In genomic region chr1:87312681-87313080, GRCm38 (mm10) we compare ENCODE assay signal across 24 mouse cellular contexts. TPM values are rescaled to one million over a fixed set of nuclear protein-coding genes. Genes with fewer than 3 reads are reported as not detected.
DNase-seq lines count a peak whose midpoint lies in the region; ATAC-seq and TF ChIP-seq lines count a peak whose summit lies in the region.
"Had no signal": no experiment of that assay in that cellular context is flagged by ENCODE, and none has a peak within 500 bp of the region (broad histone marks: within the 10 kb centered on the region; RNA-seq: fewer than 3 reads in every experiment).

No protein-coding gene starts in this region.

- no peaks in the 10 kb centered on the region for H3K4me1 ChIP-seq in midbrain, embryonic 11.5 days (ENCODE audit: control insufficient read depth, insufficient read depth, low read length)
- H3K4me1 ChIP-seq in midbrain, embryonic 15.5 days = no peaks in the 10 kb centered on the region
- H3K4me1 ChIP-seq in ES-Bruce4 (ENCODE audit: control insufficient read depth, insufficient read depth, low read length) = peaks cover 8% of the 10 kb centered on the region
- no peaks in the 10 kb centered on the region for H3K4me1 ChIP-seq in cerebellum, adult 2 months (ENCODE audit: control insufficient read depth, insufficient read depth, low read length)
- H3K4me1 ChIP-seq: forebrain, embryonic 10.5 days; forebrain, embryonic 12.5 days had no signal

- no peak overlapping the region for H3K4me2 ChIP-seq in midbrain, embryonic 11.5 days
- H3K4me2 ChIP-seq in midbrain, embryonic 15.5 days = no peak overlapping the region
- H3K4me2 ChIP-seq: embryonic facial prominence, embryonic 13.5 days; embryonic facial prominence, embryonic 15.5 days; forebrain, embryonic 12.5 days had no signal

- peak; percentile 69 for DNase-seq in midbrain, embryonic 11.5 days (ENCODE audit: low spot score, missing footprints)
- no peak for DNase-seq in retina, embryonic 14.5 days (ENCODE audit: low spot score)
- DNase-seq in cerebellum, adult 2 months = no peak
- DNase-seq: adrenal gland, adult 8-10 months; adrenal gland, postnatal 14 days; adrenal gland, postnatal 36 days; cerebellum, adult 11-12 months; cerebellum, adult 8-10 months; cerebellum, adult 9-11 months; cerebellum, postnatal 14 days; cerebellum, postnatal 36 days; embryo, embryonic 11 days had no signal

- H3K36me3 ChIP-seq in midbrain, embryonic 11.5 days (ENCODE audit: control insufficient read depth, insufficient read depth, low read length) = no peaks in the 10 kb centered on the region
- H3K36me3 ChIP-seq in midbrain, embryonic 15.5 days (replicated peaks) = no peaks in the 10 kb centered on the region
- H3K36me3 ChIP-seq in ES-Bruce4 (ENCODE audit: control insufficient read depth, insufficient read depth, low read length, poor library complexity, severe bottlenecking) = no peaks in the 10 kb centered on the region
- H3K36me3 ChIP-seq: embryonic facial prominence, embryonic 13.5 days; embryonic facial prominence, embryonic 15.5 days; forebrain, embryonic 10.5 days; forebrain, embryonic 12.5 days; G1E had no signal

- TF ChIP-seq POLR2A in ES-Bruce4 (IDR thresholded peaks at IDR 0.05; ENCODE audit: insufficient read depth, low read length) = no peak
- no peak for TF ChIP-seq POLR2A in cerebellum, adult 2 months (IDR thresholded peaks at IDR 0.05; ENCODE audit: borderline replicate concordance, insufficient read depth, low read length)

- no peak for TF ChIP-seq CTCF in ES-Bruce4 (IDR thresholded peaks at IDR 0.05; ENCODE audit: low read depth, low read length)
- no peak for TF ChIP-seq CTCF in cerebellum, adult 2 months (IDR thresholded peaks at IDR 0.05; ENCODE audit: borderline replicate concordance, insufficient read depth, low read depth, low read length)

- no peaks in the 10 kb centered on the region for H3K9me3 ChIP-seq in midbrain, embryonic 11.5 days (ENCODE audit: control insufficient read depth, low read length)
- H3K9me3 ChIP-seq in midbrain, embryonic 15.5 days = no peaks in the 10 kb centered on the region
- no peaks in the 10 kb centered on the region for H3K9me3 ChIP-seq in ES-Bruce4 (replicated peaks; ENCODE audit: control insufficient read depth, insufficient read depth, low read length, poor library complexity, severe bottlenecking)
- H3K9me3 ChIP-seq: embryonic facial prominence, embryonic 13.5 days; embryonic facial prominence, embryonic 15.5 days; forebrain, embryonic 10.5 days; forebrain, embryonic 12.5 days; G1E had no signal

- no peak for TF ChIP-seq EP300 in ES-Bruce4 (IDR thresholded peaks at IDR 0.05; ENCODE audit: insufficient read depth, low read depth, low read length)

- no peak overlapping the region for H3K4me3 ChIP-seq in midbrain, embryonic 11.5 days (ENCODE audit: low read depth, low read length)
- H3K4me3 ChIP-seq in midbrain, embryonic 15.5 days = no peak overlapping the region
- no peak overlapping the region for H3K4me3 ChIP-seq in ES-Bruce4 (ENCODE audit: low read depth, low read length)
- no peak overlapping the region for H3K4me3 ChIP-seq in cerebellum, adult 2 months (replicated peaks; ENCODE audit: insufficient read depth, low read depth, low read length)
- H3K4me3 ChIP-seq: embryonic facial prominence, embryonic 13.5 days; embryonic facial prominence, embryonic 15.5 days; erythroblast, embryonic 14.5 days; forebrain, embryonic 10.5 days; forebrain, embryonic 12.5 days had no signal

- H3K9ac ChIP-seq in midbrain, embryonic 11.5 days (ENCODE audit: low read length) = no peak overlapping the region
- no peak overlapping the region for H3K9ac ChIP-seq in midbrain, embryonic 15.5 days
- H3K9ac ChIP-seq in ES-Bruce4 (ENCODE audit: low read depth, poor library complexity, severe bottlenecking) = no peak overlapping the region
- H3K9ac ChIP-seq: embryonic facial prominence, embryonic 13.5 days; embryonic facial prominence, embryonic 15.5 days; forebrain, embryonic 12.5 days had no signal

- no peak for ATAC-seq in midbrain, embryonic 11.5 days (ENCODE audit: low FRiP score)
- no peak for ATAC-seq in midbrain, embryonic 15.5 days (replicated peaks)
- ATAC-seq: activated CD4-positive, CD25-positive, alpha-beta regulatory T cell, adult 4 months; forebrain, embryonic 14.5 days; forebrain, embryonic 16.5 days; Patski had no signal

- H3K27ac ChIP-seq in midbrain, embryonic 11.5 days (ENCODE audit: low read depth, low read length) = no peak overlapping the region
- H3K27ac ChIP-seq in midbrain, embryonic 15.5 days = no peak overlapping the region
- peak overlapping the region; percentile 74; the same call in 1 of the 2 replicates for H3K27ac ChIP-seq in ES-Bruce4 (ENCODE audit: insufficient read depth, low read length)
- H3K27ac ChIP-seq in cerebellum, adult 2 months (ENCODE audit: insufficient read depth, low read length) = no peak overlapping the region
- H3K27ac ChIP-seq: embryonic facial prominence, embryonic 13.5 days; embryonic facial prominence, embryonic 15.5 days; forebrain, embryonic 10.5 days; forebrain, embryonic 12.5 days had no signal

- WGBS in midbrain, embryonic 11.5 days = 89% methylated on average over 2 of the region's 2 CpGs
- 90% methylated on average over 2 of the region's 2 CpGs for WGBS in midbrain, embryonic 15.5 days
- 89% methylated on average over 2 of the region's 2 CpGs for WGBS in cerebellum, adult 2 months

- H3K27me3 ChIP-seq in midbrain, embryonic 11.5 days (ENCODE audit: control insufficient read depth, insufficient read depth, low read length) = no peaks in the 10 kb centered on the region
- no peaks in the 10 kb centered on the region for H3K27me3 ChIP-seq in midbrain, embryonic 15.5 days (replicated peaks)
- no peaks in the 10 kb centered on the region for H3K27me3 ChIP-seq in ES-Bruce4 (ENCODE audit: control insufficient read depth, insufficient read depth, low read length, poor library complexity, severe bottlenecking)
- H3K27me3 ChIP-seq in cerebellum, adult 2 months (ENCODE audit: control insufficient read depth, insufficient read depth, low read length) = no peaks in the 10 kb centered on the region
- H3K27me3 ChIP-seq: embryonic facial prominence, embryonic 13.5 days; embryonic facial prominence, embryonic 15.5 days; forebrain, embryonic 12.5 days; Patski had no signal

RNA-seq across cellular contexts. Expression of gene Gigyf2, which starts 14.1 kb away (rescaled TPM):
- polyA plus RNA-seq in midbrain, embryonic 11.5 days (2014; fragmentation: Nextera tagmentation; extraction: Ambion mirVana) = 50.7 and 51.9 TPM in 2 replicates
- polyA plus RNA-seq in midbrain, embryonic 15.5 days (2015; fragmentation: Nextera tagmentation; extraction: Ambion mirVana) = 65.9 and 72.9 TPM in 2 replicates
- 185 and 207 TPM in 2 replicates for polyA plus RNA-seq in ES-Bruce4 (2011; ENCODE audit: insufficient read depth, insufficient read length, low read depth, missing spikeins)
- polyA plus RNA-seq in cerebellum, adult 2 months (2012; rRNA removed) = 61.4 and 63.1 TPM in 2 replicates

RNA-seq across cellular contexts. Expression of gene Efhd1, which starts 48.5 kb away (rescaled TPM):
- polyA plus RNA-seq in midbrain, embryonic 11.5 days (2014; fragmentation: Nextera tagmentation; extraction: Ambion mirVana) = 0.58 and 0.83 TPM in 2 replicates
- polyA plus RNA-seq in midbrain, embryonic 15.5 days (2015; fragmentation: Nextera tagmentation; extraction: Ambion mirVana) = 0.58 and 1.2 TPM in 2 replicates
- 1.9 and 2.2 TPM in 2 replicates for polyA plus RNA-seq in ES-Bruce4 (2011; ENCODE audit: insufficient read depth, insufficient read length, low read depth, missing spikeins)
- 61.8 and 65.7 TPM in 2 replicates for polyA plus RNA-seq in cerebellum, adult 2 months (2012; rRNA removed)
- polyA plus RNA-seq: activated CD4-positive, CD25-positive, alpha-beta regulatory T cell, adult 4 months; erythroblast, embryonic 14.5 days; G1E had no signal

Comparison
In these comparisons a context has a peak if more than half of its experiments do, and no peak if none do; other contexts are left out.
1. RNA of gene Efhd1, which starts 48.5 kb away (polyA plus RNA-seq): 61.8 to 65.7 TPM in cerebellum, adult 2 months; 1.9 to 2.2 TPM in ES-Bruce4, 0.58 to 0.83 TPM in midbrain, embryonic 11.5 days and 0.58 to 1.2 TPM in midbrain, embryonic 15.5 days; every median in the first group is over 10 times any median in the second.